Mouse (Mus musculus): ENCODE measurements around the gene Slc46a2. TPM values are rescaled to one million over a fixed set of nuclear protein-coding genes. Genes with fewer than 3 reads are reported as not detected.

The Slc46a2 gene
- polyA plus RNA-seq, 1 experiment from 2014 or later: 0.07 TPM

GRCm38 (mm10) chr4:59917966-59918365 lies 3.1 kb upstream of the Slc46a2 start:
- ATAC-seq (ENCODE audit: low FRiP score): no peak
- H3K4me1 ChIP-seq (ENCODE audit: control insufficient read depth, insufficient read depth, low read length): no peaks in the 10 kb centered on the region
- DNase-seq (ENCODE audit: low spot score, missing footprints): no peak
- no peaks in the 10 kb centered on the region for H3K36me3 ChIP-seq (ENCODE audit: control insufficient read depth, insufficient read depth, low read length)
- 94% methylated on average over 3 of the region's 3 CpGs for WGBS
- H3K9ac ChIP-seq (ENCODE audit: low read length): no peak overlapping the region
- peaks cover 3% of the 10 kb centered on the region for H3K27me3 ChIP-seq (ENCODE audit: control insufficient read depth, insufficient read depth, low read length)
- H3K4me2 ChIP-seq: no peak overlapping the region
- no peaks in the 10 kb centered on the region for H3K9me3 ChIP-seq (ENCODE audit: control insufficient read depth, low read length)
- H3K4me3 ChIP-seq (ENCODE audit: low read depth, low read length): no peak overlapping the region
- no peak overlapping the region for H3K27ac ChIP-seq (ENCODE audit: low read depth, low read length)

- H3K36me3 ChIP-seq (ENCODE audit: control insufficient read depth, insufficient read depth, low read length): no peaks in the 10 kb centered on the region
- H3K27me3 ChIP-seq (ENCODE audit: control insufficient read depth, insufficient read depth, low read length): no peaks in the 10 kb centered on the region
- no peaks in the 10 kb centered on the region for H3K4me1 ChIP-seq (ENCODE audit: control insufficient read depth, insufficient read depth, low read length)
- H3K4me3 ChIP-seq (ENCODE audit: low read depth, low read length): no peak overlapping the region
- H3K9me3 ChIP-seq (ENCODE audit: control insufficient read depth, low read length): no peaks in the 10 kb centered on the region
- H3K9ac ChIP-seq (ENCODE audit: low read length): no peak overlapping the region
- no peak overlapping the region for H3K4me2 ChIP-seq
- ATAC-seq (ENCODE audit: low FRiP score) (no peak), DNase-seq (ENCODE audit: low spot score, missing footprints) (no peak)
- no peak overlapping the region for H3K27ac ChIP-seq (ENCODE audit: low read depth, low read length)
- 88% methylated on average over 2 of the region's 2 CpGs for WGBS
These were observed 6.1 kb downstream of the Slc46a2 start for GRCm38 (mm10) chr4:59908785-59909184.

- WGBS: 54% methylated on average over 10 of the region's 10 CpGs
- ATAC-seq (ENCODE audit: low FRiP score): no peak
- no peaks in the 10 kb centered on the region for H3K36me3 ChIP-seq (ENCODE audit: control insufficient read depth, insufficient read depth, low read length)
- no peaks in the 10 kb centered on the region for H3K4me1 ChIP-seq (ENCODE audit: control insufficient read depth, insufficient read depth, low read length)
- no peak overlapping the region for H3K4me3 ChIP-seq (ENCODE audit: low read depth, low read length)
- no peak overlapping the region for H3K27ac ChIP-seq (ENCODE audit: low read depth, low read length)
- no peaks in the 10 kb centered on the region for H3K27me3 ChIP-seq (ENCODE audit: control insufficient read depth, insufficient read depth, low read length)
- no peak overlapping the region for H3K4me2 ChIP-seq
- DNase-seq (ENCODE audit: low spot score, missing footprints): no peak
- H3K9ac ChIP-seq (ENCODE audit: low read length): no peak overlapping the region
- no peaks in the 10 kb centered on the region for H3K9me3 ChIP-seq (ENCODE audit: control insufficient read depth, low read length)
These were observed 7.1 kb downstream of the Slc46a2 start for GRCm38 (mm10) chr4:59907657-59908230.

GRCm38 (mm10) chr4:59907092-59907491 lies 7.8 kb downstream of the Slc46a2 start:
- Histone ChIP-seq H3K4me1 (ENCODE audit: control insufficient read depth, insufficient read depth, low read length) (no peaks in the 10 kb centered on the region), H3K9me3 (ENCODE audit: control insufficient read depth, low read length) (no peaks in the 10 kb centered on the region), H3K4me3 (ENCODE audit: low read depth, low read length) (no peak overlapping the region), H3K27ac (ENCODE audit: low read depth, low read length) (no peak overlapping the region), H3K27me3 (ENCODE audit: control insufficient read depth, insufficient read depth, low read length) (no peaks in the 10 kb centered on the region), H3K4me2 (no peak overlapping the region), H3K9ac (ENCODE audit: low read length) (no peak overlapping the region), H3K36me3 (ENCODE audit: control insufficient read depth, insufficient read depth, low read length) (no peaks in the 10 kb centered on the region)
- ATAC-seq (ENCODE audit: low FRiP score) (no peak), DNase-seq (ENCODE audit: low spot score, missing footprints) (no peak)
- 83% methylated on average over 6 of the region's 6 CpGs for WGBS

DNA sequence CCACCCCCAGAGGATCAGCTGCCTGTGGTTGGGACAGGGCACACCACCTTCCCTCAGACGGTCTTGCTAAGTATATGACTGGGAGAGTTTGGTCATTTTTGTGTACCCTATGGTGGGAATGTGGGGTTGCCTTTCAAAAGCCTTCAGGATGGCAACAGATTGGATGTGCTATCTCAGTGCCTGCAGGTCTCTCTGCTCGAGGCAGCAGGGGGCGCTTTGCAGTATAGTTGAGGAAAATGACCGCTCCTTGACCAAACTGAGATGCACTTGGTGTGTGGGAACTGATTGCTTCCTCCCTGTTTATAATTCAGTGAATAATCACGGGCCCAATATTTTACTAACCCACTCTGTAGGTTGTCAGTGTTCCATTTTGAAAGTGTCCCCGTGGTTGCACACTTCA lies 12.3 kb downstream of the Slc46a2 start:
- ATAC-seq (ENCODE audit: low FRiP score): no peak
- Histone ChIP-seq H3K9me3 (ENCODE audit: control insufficient read depth, low read length) (no peaks in the 10 kb centered on the region), H3K27ac (ENCODE audit: low read depth, low read length) (no peak overlapping the region), H3K4me2 (no peak overlapping the region), H3K27me3 (ENCODE audit: control insufficient read depth, insufficient read depth, low read length) (no peaks in the 10 kb centered on the region), H3K4me3 (ENCODE audit: low read depth, low read length) (no peak overlapping the region), H3K9ac (ENCODE audit: low read length) (no peak overlapping the region), H3K4me1 (ENCODE audit: control insufficient read depth, insufficient read depth, low read length) (no peaks in the 10 kb centered on the region), H3K36me3 (ENCODE audit: control insufficient read depth, insufficient read depth, low read length) (no peaks in the 10 kb centered on the region)
- 67% methylated on average over 6 of the region's 6 CpGs for WGBS
- DNase-seq (ENCODE audit: low spot score, missing footprints): no peak

GRCm38 (mm10) chr4:59901810-59902209 lies 13.0 kb downstream of the Slc46a2 start:
- Histone ChIP-seq H3K27ac (ENCODE audit: low read depth, low read length) (no peak overlapping the region), H3K9ac (ENCODE audit: low read length) (no peak overlapping the region), H3K36me3 (ENCODE audit: control insufficient read depth, insufficient read depth, low read length) (no peaks in the 10 kb centered on the region), H3K4me2 (no peak overlapping the region), H3K4me1 (ENCODE audit: control insufficient read depth, insufficient read depth, low read length) (no peaks in the 10 kb centered on the region), H3K27me3 (ENCODE audit: control insufficient read depth, insufficient read depth, low read length) (no peaks in the 10 kb centered on the region), H3K4me3 (ENCODE audit: low read depth, low read length) (no peak overlapping the region), H3K9me3 (ENCODE audit: control insufficient read depth, low read length) (no peaks in the 10 kb centered on the region)
- WGBS: 92% methylated on average over 6 of the region's 6 CpGs
- DNase-seq (ENCODE audit: low spot score, missing footprints): no peak
- ATAC-seq (ENCODE audit: low FRiP score): no peak

DNA sequence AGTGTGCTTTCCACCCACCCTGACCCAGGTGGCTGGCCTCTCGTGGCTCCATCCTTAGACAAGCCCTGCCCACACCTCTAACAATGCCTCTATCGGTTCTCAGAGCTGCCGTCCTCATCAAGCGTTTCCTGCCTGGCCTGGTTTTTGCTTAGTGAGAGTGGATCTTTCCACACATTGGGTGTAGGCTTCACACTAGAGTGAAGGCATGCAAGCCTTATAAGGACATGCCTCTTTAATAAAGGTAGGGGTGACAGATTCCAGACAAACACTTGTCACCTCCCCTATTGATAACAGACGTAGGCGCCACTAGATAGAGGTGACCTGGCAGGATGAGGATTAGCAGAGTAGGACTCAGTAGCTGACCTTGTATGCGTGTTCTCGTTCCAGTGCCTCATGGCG lies 16.3 kb downstream of the Slc46a2 start:
- DNase-seq (ENCODE audit: low spot score, missing footprints): no peak
- Histone ChIP-seq H3K9me3 (ENCODE audit: control insufficient read depth, low read length) (no peaks in the 10 kb centered on the region), H3K4me1 (ENCODE audit: control insufficient read depth, insufficient read depth, low read length) (no peaks in the 10 kb centered on the region), H3K9ac (ENCODE audit: low read length) (no peak overlapping the region), H3K27ac (ENCODE audit: low read depth, low read length) (no peak overlapping the region), H3K4me2 (no peak overlapping the region), H3K36me3 (ENCODE audit: control insufficient read depth, insufficient read depth, low read length) (0 out of 2 replicates have a peak, but pooled peaks cover 2% of the 10 kb centered on the region), H3K27me3 (ENCODE audit: control insufficient read depth, insufficient read depth, low read length) (no peaks in the 10 kb centered on the region), H3K4me3 (ENCODE audit: low read depth, low read length) (no peak overlapping the region)
- ATAC-seq (ENCODE audit: low FRiP score): no peak
- 93% methylated on average over 9 of the region's 9 CpGs for WGBS

GRCm38 (mm10) chr4:59897814-59898520 lies 16.9 kb downstream of the Slc46a2 start:
- no peak overlapping the region for H3K4me2 ChIP-seq
- DNase-seq (ENCODE audit: low spot score, missing footprints) (no peak), ATAC-seq (ENCODE audit: low FRiP score) (no peak)
- H3K9me3 ChIP-seq (ENCODE audit: control insufficient read depth, low read length): no peaks in the 10 kb centered on the region
- WGBS: 87% methylated on average over 12 of the region's 12 CpGs
- H3K27me3 ChIP-seq (ENCODE audit: control insufficient read depth, insufficient read depth, low read length): no peaks in the 10 kb centered on the region
- H3K36me3 ChIP-seq (ENCODE audit: control insufficient read depth, insufficient read depth, low read length): 0 out of 2 replicates have a peak, but pooled peaks cover 2% of the 10 kb centered on the region
- no peak overlapping the region for H3K4me3 ChIP-seq (ENCODE audit: low read depth, low read length)
- H3K27ac ChIP-seq (ENCODE audit: low read depth, low read length): no peak overlapping the region
- no peaks in the 10 kb centered on the region for H3K4me1 ChIP-seq (ENCODE audit: control insufficient read depth, insufficient read depth, low read length)
- H3K9ac ChIP-seq (ENCODE audit: low read length): no peak overlapping the region

GRCm38 (mm10) chr4:59896000-59896399 lies 18.9 kb downstream of the Slc46a2 start:
- 0 out of 2 replicates have a peak, but pooled peaks cover 2% of the 10 kb centered on the region for H3K36me3 ChIP-seq (ENCODE audit: control insufficient read depth, insufficient read depth, low read length)
- WGBS: 71% methylated on average over 5 of the region's 5 CpGs
- H3K9ac ChIP-seq (ENCODE audit: low read length): no peak overlapping the region
- ATAC-seq (ENCODE audit: low FRiP score) (no peak), DNase-seq (ENCODE audit: low spot score, missing footprints) (no peak)
- H3K9me3 ChIP-seq (ENCODE audit: control insufficient read depth, low read length): no peaks in the 10 kb centered on the region
- no peak overlapping the region for H3K4me3 ChIP-seq (ENCODE audit: low read depth, low read length)
- no peaks in the 10 kb centered on the region for H3K4me1 ChIP-seq (ENCODE audit: control insufficient read depth, insufficient read depth, low read length)
- H3K27ac ChIP-seq (ENCODE audit: low read depth, low read length): no peak overlapping the region
- no peak overlapping the region for H3K4me2 ChIP-seq
- no peaks in the 10 kb centered on the region for H3K27me3 ChIP-seq (ENCODE audit: control insufficient read depth, insufficient read depth, low read length)

Data from midbrain, embryonic 11.5 days (tissue).